Mouse (Mus musculus): ENCODE measurements around the gene Leo1.
"Not testable (repeated sequence)": the region's sequence is repeated elsewhere in the genome, so short reads cannot be mapped to it uniquely, and the experiment has no call there.

The Leo1 gene

GRCm38 (mm10) chr9:75425796-75426391 lies 15.4 kb upstream of the Leo1 start:
- no peak for DNase-seq (ENCODE audit: low spot score)

GRCm38 (mm10) chr9:75427366-75428273 lies 13.7 kb upstream of the Leo1 start:
- no peak for DNase-seq (ENCODE audit: low spot score)

GRCm38 (mm10) chr9:75428274-75428600 lies 13.1 kb upstream of the Leo1 start:
- DNase-seq (ENCODE audit: low spot score), result no peak

- no peak for DNase-seq (ENCODE audit: low spot score)
These were observed 12.3 kb upstream of the Leo1 start for GRCm38 (mm10) chr9:75429040-75429439.

- DNase-seq (ENCODE audit: low spot score), result no peak
These were observed 11.7 kb upstream of the Leo1 start for GRCm38 (mm10) chr9:75429657-75430056.

GRCm38 (mm10) chr9:75430822-75431621 lies 10.3 kb upstream of the Leo1 start:
- no peak for DNase-seq (ENCODE audit: low spot score)

- no peak for DNase-seq (ENCODE audit: low spot score)
These were observed 8.6 kb upstream of the Leo1 start for GRCm38 (mm10) chr9:75432694-75433093.

- peak; percentile 72 for DNase-seq (ENCODE audit: low spot score)
These were observed 7.0 kb upstream of the Leo1 start for GRCm38 (mm10) chr9:75434172-75434793.

GRCm38 (mm10) chr9:75434872-75435271 lies 6.5 kb upstream of the Leo1 start:
- DNase-seq (ENCODE audit: low spot score), result no peak

- DNase-seq (ENCODE audit: low spot score), result no peak
These were observed 6.0 kb upstream of the Leo1 start for GRCm38 (mm10) chr9:75435291-75435690.

- DNase-seq (ENCODE audit: low spot score), result peak; percentile 68
These were observed 5.4 kb upstream of the Leo1 start for GRCm38 (mm10) chr9:75435918-75436317.

- DNase-seq (ENCODE audit: low spot score), result no peak
These were observed 3.5 kb upstream of the Leo1 start for GRCm38 (mm10) chr9:75437653-75438385.

GRCm38 (mm10) chr9:75441691-75442131 lies 387 bp downstream of the Leo1 start:
- DNase-seq (ENCODE audit: low spot score), result no peak

- no peak for DNase-seq (ENCODE audit: low spot score)
These were observed 3.7 kb downstream of the Leo1 start for GRCm38 (mm10) chr9:75444981-75445380.

- DNase-seq (ENCODE audit: low spot score), result not testable (repeated sequence)
These were observed 5.2 kb downstream of the Leo1 start for GRCm38 (mm10) chr9:75446574-75446973.

- peak; percentile 95 for DNase-seq (ENCODE audit: low spot score)
These were observed 6.7 kb downstream of the Leo1 start for GRCm38 (mm10) chr9:75448021-75448420.

GRCm38 (mm10) chr9:75453994-75454393 lies 12.7 kb downstream of the Leo1 start:
- no peak for DNase-seq (ENCODE audit: low spot score)

GRCm38 (mm10) chr9:75455684-75456083 lies 14.4 kb downstream of the Leo1 start:
- no peak for DNase-seq (ENCODE audit: low spot score)

- no peak for DNase-seq (ENCODE audit: low spot score)
These were observed 21.8 kb downstream of the Leo1 start for GRCm38 (mm10) chr9:75463050-75463660.

GRCm38 (mm10) chr9:75465856-75466255 lies 24.5 kb downstream of the Leo1 start:
- no peak for DNase-seq (ENCODE audit: low spot score)

- DNase-seq (ENCODE audit: low spot score), result peak; percentile 31
These were observed 25.3 kb downstream of the Leo1 start for GRCm38 (mm10) chr9:75466641-75467040.
